Mouse (Mus musculus) liver, embryonic 14 days (tissue): ENCODE data around the gene Fam117a. TPM values are rescaled to one million over a fixed set of nuclear protein-coding genes. Genes with fewer than 3 reads are reported as not detected.

Experiments used
- polyA plus RNA-seq: library from polyadenylated mRNA; depleted of rRNA; stranded (reverse); fragments of >200 nt; gene quantifications from 2 replicates; pipeline ENCODE4 v1.2.3, GENCODE M21; 2012; rRNA removed

Gene Fam117a
- 79.5 and 101 TPM in 2 replicates for polyA plus RNA-seq

DNA sequence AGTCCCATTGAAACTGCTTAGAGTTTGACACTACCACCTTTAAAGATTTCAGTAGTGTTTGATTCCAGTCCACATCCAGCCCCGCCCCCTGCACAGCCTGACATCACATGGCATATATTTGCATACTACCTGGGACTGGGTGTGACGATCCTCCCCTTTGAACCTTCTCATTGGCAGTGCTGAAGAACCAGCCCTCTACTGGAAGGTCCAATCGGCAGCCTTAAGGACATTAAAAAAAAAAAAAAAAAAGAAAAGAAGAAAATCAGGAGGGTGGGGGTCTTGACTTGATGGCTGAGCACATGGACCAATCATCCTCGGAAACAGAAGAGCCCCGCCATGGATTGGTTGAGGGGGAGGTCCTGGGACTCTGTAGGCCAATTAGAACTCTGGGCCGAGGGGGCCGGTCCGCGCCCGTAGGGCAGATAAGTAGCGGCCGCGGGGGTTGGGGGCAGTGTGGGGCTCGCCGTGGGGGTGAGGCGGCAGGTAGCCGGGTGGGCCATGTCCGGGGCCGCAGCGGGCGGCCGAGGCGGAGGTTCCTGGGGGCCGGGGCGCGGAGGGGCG lies at the start of gene Fam117a:
Fam117a (plus strand) TSS at position 451 of the 561 bp plus-strand sequence.

GRCm38 (mm10) chr11:95310007-95310647 lies 26.7 kb upstream of the Fam117a start, which contains the start of gene Kat7:
Gene Kat7, minus strand, starts transcription at chr11:95310246.

GRCm38 (mm10) chr11:95384319-95384972 lies 47.6 kb downstream of the Fam117a start, which contains the start of gene Slc35b1:
Gene Slc35b1, plus strand, starts transcription at chr11:95384692.

DNA sequence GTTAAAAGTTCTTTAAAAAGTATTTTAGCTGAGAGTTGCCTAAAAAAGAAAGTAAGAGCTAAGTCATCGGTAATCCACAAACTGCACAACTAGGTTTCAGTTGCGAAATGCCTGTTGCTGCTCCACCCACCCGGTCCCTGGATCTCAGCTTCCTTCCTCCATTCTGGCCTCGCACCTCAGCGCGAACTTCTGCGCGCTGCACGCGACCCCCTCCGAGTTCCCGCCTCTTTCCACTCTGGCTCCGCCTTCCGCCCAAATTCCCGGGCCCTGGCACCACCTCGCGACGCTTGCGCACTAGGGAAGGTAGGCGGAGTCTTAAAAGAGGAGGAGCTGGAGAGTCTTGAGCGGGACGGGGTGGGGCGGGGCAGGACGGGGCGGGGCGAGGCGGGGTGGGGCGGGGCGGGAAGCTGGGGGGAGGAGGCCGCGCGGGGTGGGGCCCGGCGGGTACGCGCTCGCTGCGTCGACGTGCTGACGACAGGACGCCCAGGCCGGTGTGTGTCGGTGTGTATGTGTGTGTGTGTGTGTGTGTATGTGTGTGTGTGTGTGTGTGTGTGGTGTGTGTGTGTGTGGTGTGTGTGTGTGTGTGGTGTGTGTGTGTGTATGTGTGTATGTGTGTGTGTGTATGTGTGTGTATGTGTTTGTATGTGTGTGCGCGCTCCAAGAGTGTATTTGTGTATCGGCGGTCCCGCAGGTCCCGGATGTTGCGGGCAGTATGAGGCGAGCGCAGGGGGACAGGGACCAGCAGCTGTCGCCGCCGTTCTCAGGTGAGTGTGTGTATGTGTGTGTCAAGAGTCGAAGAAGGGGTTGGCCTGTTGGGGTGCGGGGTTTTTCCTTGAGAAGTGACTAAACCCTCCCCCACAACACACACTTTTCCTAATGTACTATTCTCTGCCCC lies 77.1 kb downstream of the Fam117a start, which contains the start of gene Spop:
Spop (plus strand) TSS at position 440 of the 895 bp plus-strand sequence.

Other genes with a start within 250 kb of the Fam117a start
- 0.02 TPM in 1 of 2 replicates, not detected in the other for gene Dlx3, start 216.9 kb upstream of the Fam117a start, polyA plus RNA-seq
- gene Dlx4, start 190.8 kb upstream of the Fam117a start, polyA plus RNA-seq = 0.06 and 0.09 TPM in 2 replicates
- gene Tac4, start 75.5 kb upstream of the Fam117a start, polyA plus RNA-seq = 0.03 TPM in 1 of 2 replicates, not detected in the other
- gene Kat7, start 26.8 kb upstream of the Fam117a start, polyA plus RNA-seq = 16.6 and 19.8 TPM in 2 replicates
- 20.9 and 26.3 TPM in 2 replicates for gene Slc35b1, start 47.7 kb downstream of the Fam117a start, polyA plus RNA-seq
- gene Spop, start 77.1 kb downstream of the Fam117a start, polyA plus RNA-seq = 21.9 and 22.0 TPM in 2 replicates
- 0.02 and 0.07 TPM in 2 replicates for gene Nxph3, start 177.6 kb downstream of the Fam117a start, polyA plus RNA-seq